Mouse (Mus musculus): ENCODE results near the gene Olfr1392. TPM values are rescaled to one million over a fixed set of nuclear protein-coding genes. Genes with fewer than 3 reads are reported as not detected.
"Not testable (repeated sequence)": the region's sequence is repeated elsewhere in the genome, so short reads cannot be mapped to it uniquely, and the experiment has no call there.

Gene Olfr1392
- total RNA-seq (2014; fragmentation: Nextera tagmentation) (not detected in 2 replicates), total RNA-seq (2017) (not detected in 2 replicates)

DNA sequence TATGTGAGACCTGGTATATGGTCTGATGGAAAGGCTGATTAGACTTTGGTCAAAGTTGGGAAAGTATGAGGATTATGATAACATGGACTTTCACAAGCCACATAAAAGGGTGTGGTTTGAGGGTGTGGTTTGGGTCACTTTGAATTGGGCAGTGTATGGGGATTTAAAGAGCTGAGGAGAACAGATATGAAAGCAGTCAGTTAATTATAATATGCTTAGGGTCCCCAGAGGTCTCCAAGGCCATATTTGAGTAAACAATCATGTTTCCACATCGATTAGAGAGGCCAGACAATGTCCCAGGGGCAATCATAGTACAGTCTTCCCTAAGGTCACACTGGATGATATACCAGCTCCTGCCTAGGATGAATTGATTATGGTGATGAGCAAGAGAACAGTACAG, at the start of gene Olfr1392:
Gene Olfr1392 (plus strand): TSS at position 301 of the 400 bp plus-strand sequence.
- not testable (repeated sequence) for ATAC-seq (replicated peaks; ENCODE audit: low FRiP score, low TSS enrichment, poor library complexity, severe bottlenecking)

DNA sequence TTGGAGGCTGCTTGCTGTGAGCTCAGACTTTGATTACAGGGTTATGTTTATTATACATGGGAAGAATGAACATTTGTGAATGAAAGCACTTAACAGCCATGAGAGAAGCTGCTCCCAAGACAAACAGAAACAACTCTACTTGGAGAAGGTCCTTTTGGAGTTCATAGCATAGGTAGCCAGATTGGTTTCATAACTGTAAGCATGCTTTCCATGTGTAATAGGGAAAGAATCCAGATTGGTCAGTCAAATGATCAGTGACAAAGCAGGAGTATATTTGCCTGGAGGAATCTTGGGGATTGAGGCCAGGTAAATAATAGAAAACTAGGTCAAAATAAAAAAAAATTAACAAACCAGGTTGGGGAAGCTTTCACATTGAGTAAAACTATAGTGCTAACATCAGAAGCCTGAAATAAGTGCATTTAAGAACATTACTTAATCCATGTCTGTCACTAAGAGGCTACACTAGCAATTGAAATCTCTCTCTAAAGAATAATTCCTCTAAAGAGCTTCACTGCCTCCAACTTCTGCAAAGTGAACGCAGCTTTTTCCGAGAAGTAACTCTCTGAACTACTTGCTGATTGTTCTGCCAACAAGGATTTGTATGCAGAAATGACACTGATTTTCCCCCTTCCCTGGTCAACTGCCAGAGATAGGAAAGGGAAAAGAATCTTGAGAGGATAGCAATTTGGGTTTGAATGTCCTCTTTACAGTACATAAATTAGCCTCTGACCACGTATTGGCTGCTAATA, 49.4 kb upstream of the Olfr1392 start:
- ATAC-seq (replicated peaks; ENCODE audit: low FRiP score, low TSS enrichment, poor library complexity, severe bottlenecking): no peak

DNA sequence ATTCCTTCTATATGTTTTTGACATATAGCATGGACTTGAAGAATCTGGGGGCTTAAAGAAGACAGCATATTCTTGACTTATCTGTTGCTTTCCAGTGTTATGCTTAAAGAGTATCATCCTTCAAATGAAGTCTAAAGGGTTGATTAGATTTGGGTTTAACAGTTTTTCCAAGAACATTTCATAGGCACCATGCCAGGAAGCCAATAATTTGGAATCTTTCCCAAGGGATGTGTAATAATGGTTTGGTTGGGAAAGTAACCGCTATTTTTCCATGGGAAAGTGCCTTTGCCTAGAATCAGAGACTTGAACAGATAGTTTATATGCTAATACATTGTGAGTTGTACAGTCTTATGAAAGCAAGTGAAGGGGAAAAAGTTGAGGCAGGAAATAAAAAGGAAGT, 48.2 kb upstream of the Olfr1392 start:
- no peak for ATAC-seq (replicated peaks; ENCODE audit: low FRiP score, low TSS enrichment, poor library complexity, severe bottlenecking)

DNA sequence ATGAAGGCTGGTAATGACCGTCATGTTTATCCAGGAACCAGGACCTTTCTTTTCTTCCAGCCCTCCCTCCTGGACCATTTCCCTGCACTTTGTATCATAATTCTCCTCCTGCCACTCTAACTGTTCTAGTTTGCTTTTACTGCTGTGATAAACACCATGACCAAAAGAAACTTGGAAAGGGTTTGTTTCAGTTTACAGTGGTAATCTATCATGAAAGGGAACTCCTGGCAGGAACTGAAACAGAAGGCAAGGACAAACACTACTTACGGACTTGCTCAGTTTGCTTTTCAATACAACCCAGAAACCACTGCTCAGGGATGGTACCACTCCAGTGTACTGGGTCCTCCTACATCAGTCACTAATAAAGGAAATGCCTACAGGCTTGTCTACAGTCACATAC, 47.5 kb upstream of the Olfr1392 start:
- no peak for ATAC-seq (replicated peaks; ENCODE audit: low FRiP score, low TSS enrichment, poor library complexity, severe bottlenecking)

DNA sequence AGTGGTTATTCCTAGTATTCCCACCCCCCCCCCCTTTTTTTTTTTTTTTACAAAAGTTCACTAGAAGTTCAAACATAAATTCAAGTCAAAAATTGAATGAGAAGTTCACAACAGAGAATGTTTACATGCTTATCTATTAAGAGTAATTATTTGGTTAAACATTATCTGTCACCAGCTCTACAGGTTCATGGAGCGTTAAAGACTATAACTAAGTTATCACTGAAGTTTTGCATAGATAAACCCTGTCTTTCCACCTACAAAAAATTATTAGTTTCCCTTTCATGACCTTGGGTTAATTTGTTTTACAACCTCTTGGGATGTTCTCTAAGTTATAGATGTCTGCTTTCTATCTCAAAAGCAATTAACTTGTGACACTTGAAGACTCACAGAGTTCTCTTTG, 44.8 kb upstream of the Olfr1392 start:
- no peak for ATAC-seq (replicated peaks; ENCODE audit: low FRiP score, low TSS enrichment, poor library complexity, severe bottlenecking)

DNA sequence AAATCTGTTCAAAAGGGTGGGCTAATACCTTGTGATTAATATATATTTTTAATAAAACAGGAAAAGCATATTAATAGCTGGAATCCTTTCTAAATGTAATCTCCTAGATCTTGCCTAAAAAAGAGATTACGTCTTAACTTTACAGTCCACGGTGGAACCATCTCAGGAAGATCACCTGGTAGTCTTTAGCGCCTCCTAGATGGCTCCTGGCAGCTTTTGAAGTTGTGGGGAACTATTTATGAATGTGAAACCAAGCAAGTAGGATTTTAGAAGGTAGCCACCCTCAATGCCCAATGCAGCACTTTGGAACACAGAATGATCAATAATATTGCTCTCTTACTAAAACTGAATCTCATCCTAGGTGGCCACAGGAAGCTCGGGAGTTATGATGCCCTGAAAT, 44.2 kb upstream of the Olfr1392 start:
- no peak for ATAC-seq (replicated peaks; ENCODE audit: low FRiP score, low TSS enrichment, poor library complexity, severe bottlenecking)

DNA sequence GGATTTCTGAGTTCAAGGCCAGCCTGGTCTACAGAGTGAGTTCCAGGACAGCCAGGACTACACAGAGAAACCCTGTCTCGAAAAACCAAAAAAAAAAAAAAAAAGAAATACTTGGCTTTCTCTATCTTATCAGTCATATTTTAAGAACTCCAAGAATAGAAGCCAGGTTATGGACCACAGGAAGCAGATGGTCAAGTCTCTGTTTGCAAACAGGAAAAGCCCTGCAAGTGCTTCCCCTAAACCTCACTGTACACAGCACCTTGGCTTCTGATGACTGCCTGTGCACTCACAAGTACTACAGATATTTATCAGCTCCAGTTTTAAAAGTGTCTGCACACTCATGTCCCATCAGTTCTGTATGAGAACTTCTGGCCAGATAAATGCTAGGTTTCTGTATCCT, 43.6 kb upstream of the Olfr1392 start:
- ATAC-seq (replicated peaks; ENCODE audit: low FRiP score, low TSS enrichment, poor library complexity, severe bottlenecking): no peak

DNA sequence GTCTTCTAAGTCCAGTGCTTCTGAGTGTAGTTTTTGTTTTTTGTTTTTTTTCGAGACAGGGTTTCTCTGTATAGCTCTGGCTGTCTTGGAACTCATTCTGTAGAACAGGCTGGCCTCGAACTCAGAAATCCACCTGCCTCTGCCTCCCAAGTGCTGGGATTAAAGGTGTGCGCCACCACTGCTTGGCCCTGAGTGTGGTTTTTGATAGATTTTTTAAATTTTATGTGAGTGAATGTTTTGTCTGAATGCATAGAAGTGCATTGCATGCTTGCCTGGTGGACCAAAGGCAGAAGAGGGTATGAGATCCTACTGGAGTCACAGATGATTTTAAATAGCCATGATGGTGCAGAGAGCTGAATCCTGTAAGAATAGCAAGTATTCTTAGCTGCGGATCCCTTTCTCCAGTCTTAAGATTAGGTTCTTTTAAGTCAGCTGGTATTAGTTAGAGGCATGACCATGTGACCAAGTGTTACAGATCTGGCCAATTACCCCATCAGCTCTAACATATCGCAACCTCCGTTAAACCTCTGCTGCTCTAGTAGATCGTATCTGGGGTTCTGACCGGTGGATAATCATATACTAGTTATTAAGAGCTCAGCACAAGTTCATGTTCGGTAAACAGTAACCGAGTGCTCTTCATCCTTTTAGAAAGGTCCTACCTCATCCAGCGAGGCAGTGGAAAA, 42.0 kb upstream of the Olfr1392 start:
- ATAC-seq (replicated peaks; ENCODE audit: low FRiP score, low TSS enrichment, poor library complexity, severe bottlenecking): no peak

DNA sequence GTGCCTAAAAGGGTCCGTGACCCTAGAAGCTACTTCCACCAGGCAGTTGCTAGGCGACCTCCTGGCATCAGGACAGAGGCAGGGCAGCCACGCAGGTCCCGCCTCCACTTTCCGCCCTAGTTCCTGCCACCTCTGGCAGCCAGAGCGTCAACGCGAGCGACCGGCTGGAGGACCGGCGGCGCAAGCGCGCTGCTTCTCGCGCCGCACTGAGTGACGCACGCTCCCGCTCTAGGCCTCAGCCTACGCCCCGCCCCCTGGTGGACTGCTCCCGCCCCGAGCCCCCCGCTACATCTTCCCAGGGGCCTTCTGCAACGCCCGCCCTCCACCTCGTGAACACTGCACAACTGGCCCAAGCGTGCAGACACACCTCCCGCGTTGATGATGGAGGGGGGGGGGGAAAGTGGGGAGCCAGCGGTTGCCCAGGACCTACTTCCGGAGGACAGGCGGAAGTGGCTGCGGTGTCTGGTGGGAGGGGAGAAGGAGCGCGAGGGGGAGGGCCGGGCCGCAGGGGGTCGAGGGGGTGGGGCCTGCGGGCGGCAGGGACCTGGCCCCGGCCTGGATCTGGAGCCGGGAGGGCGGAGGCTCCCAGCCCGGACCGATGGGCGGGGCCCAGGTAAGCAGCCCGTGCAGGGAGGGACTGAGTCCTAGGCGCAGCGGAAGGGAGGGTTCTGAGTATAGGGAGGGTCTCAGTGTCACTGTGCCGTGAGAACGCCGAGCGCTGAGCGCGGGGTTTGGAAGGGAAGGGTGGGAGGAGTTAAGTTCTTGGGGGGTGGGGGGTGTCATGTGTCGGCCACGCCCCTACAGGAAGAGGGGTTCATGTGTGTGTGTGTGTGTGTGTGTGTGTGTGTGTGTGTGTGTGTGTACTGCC, 41.1 kb upstream of the Olfr1392 start, which contains the start of gene Mgat1:
Gene Mgat1 (plus strand): TSS at position 465 of the 868 bp plus-strand sequence.
- ATAC-seq (replicated peaks; ENCODE audit: low FRiP score, low TSS enrichment, poor library complexity, severe bottlenecking): peak; percentile 80

DNA sequence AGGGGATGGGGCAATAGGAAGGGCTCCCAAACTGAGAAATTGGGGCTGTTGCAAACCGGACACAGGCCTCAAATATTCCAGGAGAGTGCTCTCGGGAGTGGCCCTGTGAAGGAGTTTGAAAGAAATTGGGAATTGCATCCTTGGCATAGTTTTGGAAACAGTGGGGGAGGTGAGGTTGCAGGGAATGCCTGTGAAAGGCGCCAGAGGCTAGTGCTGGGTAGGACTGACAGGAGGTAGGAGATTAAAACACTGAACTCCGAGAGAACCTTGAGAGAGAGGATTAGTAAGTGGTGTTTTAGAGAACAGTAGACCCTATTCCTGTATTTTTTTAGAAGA, 40.5 kb upstream of the Olfr1392 start:
- ATAC-seq (replicated peaks; ENCODE audit: low FRiP score, low TSS enrichment, poor library complexity, severe bottlenecking): no peak

DNA sequence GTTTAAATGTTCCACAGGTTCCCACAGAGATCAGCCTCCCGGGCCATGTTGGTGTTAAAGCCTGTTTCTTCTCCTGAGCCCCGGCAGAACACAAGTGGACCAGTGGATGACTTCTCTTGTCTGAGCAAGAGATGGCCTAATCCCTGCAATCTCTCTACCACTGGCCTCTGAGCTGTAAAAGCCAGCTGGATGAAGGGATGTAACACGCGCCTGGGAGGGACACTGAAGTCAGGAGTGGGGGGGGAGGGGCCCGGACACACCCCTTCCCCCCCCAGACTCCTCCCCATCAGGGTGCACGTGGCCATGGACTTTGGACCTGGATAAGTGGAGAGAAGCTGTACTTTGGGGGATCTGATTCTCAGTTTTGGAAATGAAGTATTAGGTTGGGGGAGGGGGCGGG, 39.9 kb upstream of the Olfr1392 start:
- no peak for ATAC-seq (replicated peaks; ENCODE audit: low FRiP score, low TSS enrichment, poor library complexity, severe bottlenecking)

DNA sequence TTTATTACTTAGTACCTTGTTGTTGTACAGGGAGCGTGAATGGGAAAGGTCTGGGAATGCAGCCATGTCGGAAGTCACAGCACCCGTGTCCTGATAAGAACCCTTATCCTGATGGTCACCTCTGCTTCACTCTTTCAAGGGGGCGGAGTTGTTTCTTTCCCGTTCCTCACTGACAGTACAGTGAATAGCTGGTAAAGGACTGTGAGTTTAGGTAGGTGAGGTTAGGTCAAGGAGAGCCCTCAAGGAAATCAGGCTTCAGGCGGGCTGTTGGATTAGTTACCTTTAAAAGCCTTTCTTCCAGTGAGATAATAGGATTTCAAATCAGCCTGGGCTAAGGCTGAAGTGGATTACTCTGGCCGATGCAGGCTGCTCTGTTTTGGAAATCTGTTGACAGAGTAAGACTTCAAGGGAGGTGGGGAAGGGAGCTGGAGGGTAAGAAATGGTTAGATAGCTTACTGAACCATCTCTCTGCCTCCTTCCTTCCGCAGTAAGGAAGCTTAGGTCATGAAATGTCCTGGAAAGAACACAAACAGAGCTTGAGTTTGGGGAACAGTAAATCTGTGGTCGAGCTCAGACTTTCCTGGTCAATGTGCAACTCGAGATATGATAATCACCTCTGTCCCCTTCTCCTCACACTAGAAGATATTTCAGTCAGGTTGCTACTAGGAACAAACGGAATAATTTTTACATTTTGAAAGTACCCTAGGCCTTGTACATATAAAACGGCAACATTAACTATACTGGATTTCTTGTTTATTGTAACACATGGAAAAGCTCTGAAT, 39.3 kb upstream of the Olfr1392 start:
- ATAC-seq (replicated peaks; ENCODE audit: low FRiP score, low TSS enrichment, poor library complexity, severe bottlenecking): no peak

DNA sequence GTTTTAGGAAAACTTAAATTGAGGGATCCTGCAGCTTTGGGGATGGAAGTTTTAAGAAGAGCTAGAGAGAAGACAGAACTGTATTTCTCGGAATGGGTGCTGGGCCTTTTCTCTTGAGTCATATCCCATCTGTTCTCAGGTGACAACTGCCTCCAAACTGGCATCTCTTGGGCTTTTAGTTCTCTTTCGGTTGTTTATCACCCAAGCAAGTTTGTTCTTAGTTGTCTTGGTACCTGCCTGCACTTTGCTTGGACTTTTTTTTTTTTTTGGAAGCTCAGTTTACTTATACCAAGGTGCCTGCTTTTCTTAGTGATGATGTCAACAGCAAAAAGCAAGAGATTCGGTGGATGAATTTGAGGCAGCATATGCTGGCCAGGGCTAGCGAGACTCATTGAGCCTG, 38.6 kb upstream of the Olfr1392 start:
- no peak for ATAC-seq (replicated peaks; ENCODE audit: low FRiP score, low TSS enrichment, poor library complexity, severe bottlenecking)

DNA sequence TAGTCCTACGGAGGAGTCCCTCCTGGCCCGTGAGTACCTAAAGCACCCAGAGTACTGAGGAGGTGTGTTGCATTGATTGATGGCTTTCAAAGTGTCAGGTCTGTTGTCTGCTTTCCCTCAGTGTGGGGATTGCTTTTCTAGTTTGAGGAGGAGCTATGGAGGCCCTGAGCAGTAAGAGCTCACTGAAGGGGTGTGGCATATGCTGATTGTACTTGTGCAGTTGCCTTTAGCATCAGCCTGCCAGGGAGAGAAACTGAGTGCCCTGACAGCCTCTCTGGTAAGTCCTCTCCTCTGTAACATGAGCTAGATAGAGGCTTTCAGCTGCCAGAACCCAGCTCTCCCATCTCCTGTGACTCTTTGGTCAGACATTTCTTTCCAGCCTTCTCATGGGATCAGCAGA, 37.8 kb upstream of the Olfr1392 start:
- ATAC-seq (replicated peaks; ENCODE audit: low FRiP score, low TSS enrichment, poor library complexity, severe bottlenecking): no peak

DNA sequence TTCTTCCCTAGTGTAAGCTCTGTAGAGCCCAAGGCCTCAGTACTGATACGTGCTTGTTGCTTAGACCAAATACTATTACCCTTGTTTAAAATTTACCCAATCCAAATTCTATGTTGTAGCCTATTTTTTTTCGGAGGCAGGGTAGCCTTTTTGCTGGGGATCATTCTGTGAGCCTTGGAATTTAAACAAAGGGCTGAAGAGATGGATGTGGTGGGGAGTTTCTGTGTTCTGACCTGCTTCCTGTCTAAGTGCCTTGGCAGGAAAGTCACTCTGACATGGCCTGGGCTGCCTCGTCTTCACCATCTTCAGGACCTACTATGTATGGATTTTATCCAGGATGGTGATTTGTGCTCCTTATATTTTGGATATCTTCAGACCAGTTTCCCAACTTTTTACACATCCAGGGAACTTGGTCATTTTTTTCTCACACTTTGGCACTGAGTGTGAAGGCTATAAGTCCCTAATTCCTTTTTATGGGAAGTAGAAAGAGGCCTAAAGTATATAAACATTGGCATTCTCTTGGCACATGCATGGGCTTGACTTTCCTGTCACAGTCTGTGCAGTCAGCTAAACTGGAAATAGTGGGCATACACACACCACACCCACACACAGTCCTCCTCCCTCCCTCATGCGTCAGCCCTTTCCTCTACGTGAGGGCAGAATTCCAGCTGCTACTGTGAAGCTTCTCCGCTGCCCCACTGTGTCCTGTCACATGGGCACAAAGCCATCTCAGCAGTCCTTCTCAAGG, 36.7 kb upstream of the Olfr1392 start:
- no peak for ATAC-seq (replicated peaks; ENCODE audit: low FRiP score, low TSS enrichment, poor library complexity, severe bottlenecking)

DNA sequence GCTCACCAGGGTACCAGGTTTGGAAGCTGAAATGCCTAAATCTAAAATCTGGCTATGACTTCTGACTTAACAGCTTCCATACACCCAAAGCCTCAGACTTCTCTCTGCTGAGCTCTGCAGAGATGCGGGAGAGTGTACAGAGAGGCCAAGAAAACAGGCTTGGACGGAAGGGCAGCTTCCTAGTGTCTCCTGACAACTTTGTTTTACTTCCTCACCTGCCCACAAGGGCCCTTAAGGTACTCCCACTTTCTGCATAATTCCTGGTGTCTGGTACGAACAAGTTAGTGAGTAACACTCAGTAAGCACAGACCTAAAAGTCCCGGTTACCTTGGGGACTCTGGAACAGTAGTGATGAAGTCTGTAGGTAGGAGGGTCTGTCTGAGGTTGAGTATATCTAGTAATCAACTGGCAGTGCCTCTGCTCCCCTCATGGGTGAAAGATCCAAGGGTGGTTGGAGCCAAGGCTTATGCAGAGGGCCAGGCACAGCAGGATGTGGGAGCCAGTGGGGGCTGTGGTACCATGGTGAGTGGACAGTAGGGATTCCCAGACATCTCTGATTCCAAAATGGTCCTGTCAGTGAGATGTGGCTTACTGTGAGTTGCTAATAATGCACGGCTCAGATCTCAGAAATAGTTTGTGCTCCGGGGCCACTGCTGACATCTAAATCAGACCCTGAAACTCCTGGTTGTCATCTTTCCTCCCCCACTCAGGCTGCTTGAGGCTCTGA, 35.9 kb upstream of the Olfr1392 start:
- ATAC-seq (replicated peaks; ENCODE audit: low FRiP score, low TSS enrichment, poor library complexity, severe bottlenecking): no peak

DNA sequence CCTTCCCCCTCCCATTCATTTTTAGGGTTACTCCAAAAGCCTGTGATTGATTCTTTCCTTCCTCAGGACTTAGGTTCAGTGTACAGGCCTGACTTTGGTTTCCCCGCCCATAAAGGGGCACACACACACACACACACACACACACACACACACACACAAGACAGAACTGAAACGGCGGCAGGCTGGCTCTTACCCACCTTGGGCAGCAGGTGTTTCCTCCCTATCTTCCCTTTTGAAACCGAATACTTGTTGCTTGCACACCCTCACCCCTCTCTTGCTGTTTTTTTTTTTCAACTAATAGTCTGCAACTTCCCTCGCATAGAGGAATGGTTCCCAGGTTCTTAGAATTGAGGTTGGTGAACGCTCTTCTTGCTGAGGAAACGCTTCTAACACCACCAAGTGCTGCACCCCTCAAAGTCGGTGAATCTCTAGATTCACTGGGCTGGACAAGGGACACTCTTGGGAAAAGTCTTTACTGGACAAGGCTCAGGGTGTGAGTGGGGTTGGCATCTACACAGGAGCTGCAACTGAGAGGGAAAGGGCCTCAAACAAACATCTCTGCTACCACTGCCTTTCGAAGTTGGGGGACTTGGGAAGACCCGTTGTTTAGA, 35.2 kb upstream of the Olfr1392 start:
- ATAC-seq (replicated peaks; ENCODE audit: low FRiP score, low TSS enrichment, poor library complexity, severe bottlenecking): no peak

Measured in megakaryocyte-erythroid progenitor cell, adult 5-6 weeks (primary cell).